In genomic region chr9:60841393-60841792, GRCm38 (mm10) we compare ENCODE assay signal across 11 mouse cellular contexts. TPM values are rescaled to one million over a fixed set of nuclear protein-coding genes. Genes with fewer than 3 reads are reported as not detected.
A peak's percentile ranks its signal among the peaks of the same experiment; 100 is the strongest.
DNase-seq lines count a peak whose midpoint lies in the region; ATAC-seq and TF ChIP-seq lines count a peak whose summit lies in the region.
"Had no signal": no experiment of that assay in that cellular context is flagged by ENCODE, and none has a peak within 500 bp of the region (broad histone marks: within the 10 kb centered on the region; RNA-seq: fewer than 3 reads in every experiment).

No protein-coding gene starts in this region.

- H3K9ac ChIP-seq in heart, embryonic 11.5 days (ENCODE audit: low read depth, low read length): no peak overlapping the region
- H3K9ac ChIP-seq in kidney, postnatal 0 days (ENCODE audit: low read depth, low read length): 0 out of 2 replicates have a peak overlapping the region, but pooled peaks have one; percentile 8
- H3K9ac ChIP-seq in kidney, embryonic 14.5 days (ENCODE audit: low read depth, low read length): no peak overlapping the region
- H3K9ac ChIP-seq in heart, embryonic 15.5 days: no peak overlapping the region
- H3K9ac ChIP-seq: limb, embryonic 15.5 days; lung, embryonic 15.5 days had no signal

- H3K27ac ChIP-seq in heart, embryonic 11.5 days (ENCODE audit: low read depth, low read length): no peak overlapping the region
- H3K27ac ChIP-seq in kidney, postnatal 0 days: peak overlapping the region; percentile 48
- no peak overlapping the region for H3K27ac ChIP-seq in kidney, embryonic 14.5 days (ENCODE audit: low read depth, low read length)
- peak overlapping the region; percentile 52; the same call in 1 of the 2 replicates for H3K27ac ChIP-seq in heart, embryonic 15.5 days
- peak overlapping the region; percentile 17; the same call in 1 of the 2 replicates for H3K27ac ChIP-seq in limb, embryonic 10.5 days
- H3K27ac ChIP-seq: limb, embryonic 15.5 days; lung, embryonic 15.5 days had no signal

- peak; percentile 22 to 53 for DNase-seq in heart, adult 9 months (ENCODE audit: low spot score in 2 of 2)
- peak; percentile 44 for DNase-seq in kidney, postnatal 0 days (ENCODE audit: low spot score)
- peak; percentile 33 for DNase-seq in limb, embryonic 10.5 days (ENCODE audit: low spot score)
- no peak for DNase-seq in natural killer cell, adult 2 months (ENCODE audit: low spot score in 2 of 2)
- DNase-seq: cerebellum, postnatal 36 days; right cerebral cortex, postnatal 14 days had no signal

- ATAC-seq in heart, embryonic 11.5 days (replicated peaks; ENCODE audit: insufficient number of reproducible peaks, low FRiP score, low TSS enrichment): no peak
- no peak for ATAC-seq in kidney, postnatal 0 days (replicated peaks; ENCODE audit: low FRiP score, low read depth)
- ATAC-seq in kidney, embryonic 14.5 days (ENCODE audit: low FRiP score, low TSS enrichment): no peak
- ATAC-seq in heart, embryonic 15.5 days (replicated peaks; ENCODE audit: insufficient number of reproducible peaks, insufficient read depth, low FRiP score, low read depth): no peak

- no peak overlapping the region for H3K4me3 ChIP-seq in heart, embryonic 11.5 days (ENCODE audit: low read depth, low read length)
- H3K4me3 ChIP-seq in kidney, postnatal 0 days (replicated peaks; ENCODE audit: low read depth, low read length): no peak overlapping the region
- no peak overlapping the region for H3K4me3 ChIP-seq in kidney, embryonic 14.5 days (ENCODE audit: low read length)
- no peak overlapping the region for H3K4me3 ChIP-seq in heart, embryonic 15.5 days
- H3K4me3 ChIP-seq in limb, embryonic 10.5 days: no peak overlapping the region
- H3K4me3 ChIP-seq: limb, embryonic 15.5 days; lung, embryonic 15.5 days had no signal

- peaks cover 34% of the 10 kb centered on the region for H3K4me1 ChIP-seq in heart, embryonic 11.5 days (ENCODE audit: control insufficient read depth, insufficient read depth, low read length)
- peaks cover 31% of the 10 kb centered on the region; the same call in 1 of the 2 replicates for H3K4me1 ChIP-seq in kidney, postnatal 0 days (replicated peaks; ENCODE audit: insufficient read depth, low read length)
- peaks cover 35% of the 10 kb centered on the region for H3K4me1 ChIP-seq in kidney, embryonic 14.5 days (ENCODE audit: control insufficient read depth, insufficient read depth, low read length)
- peaks cover 56% of the 10 kb centered on the region for H3K4me1 ChIP-seq in heart, embryonic 15.5 days (replicated peaks)
- peaks cover 44% of the 10 kb centered on the region for H3K4me1 ChIP-seq in limb, embryonic 10.5 days

- TF ChIP-seq CTCF in kidney, postnatal 0 days (IDR thresholded peaks at IDR 0.05; ENCODE audit: low read depth): no peak

- 36% methylated on average over 5 of the region's 5 CpGs for WGBS in heart, embryonic 11.5 days (ENCODE audit: insufficient replicate concordance)
- 28% methylated on average over 5 of the region's 5 CpGs for WGBS in kidney, postnatal 0 days
- WGBS in kidney, embryonic 14.5 days: 21% methylated on average over 5 of the region's 5 CpGs
- 41% methylated on average over 5 of the region's 5 CpGs for WGBS in heart, embryonic 15.5 days
- WGBS in limb, embryonic 10.5 days: 16% methylated on average over 5 of the region's 5 CpGs

- no peak overlapping the region for H3K4me2 ChIP-seq in heart, embryonic 11.5 days
- H3K4me2 ChIP-seq in kidney, postnatal 0 days (ENCODE audit: low read length): 0 out of 2 replicates have a peak overlapping the region, but pooled peaks have one; percentile 18
- no peak overlapping the region for H3K4me2 ChIP-seq in kidney, embryonic 14.5 days (replicated peaks; ENCODE audit: low read depth, low read length)
- no peak overlapping the region for H3K4me2 ChIP-seq in heart, embryonic 15.5 days
- H3K4me2 ChIP-seq: limb, embryonic 15.5 days; lung, embryonic 15.5 days had no signal

- H3K27me3 ChIP-seq in heart, embryonic 11.5 days (ENCODE audit: control insufficient read depth, insufficient read depth, low read length): no peaks in the 10 kb centered on the region
- H3K27me3 ChIP-seq in kidney, postnatal 0 days (ENCODE audit: insufficient read depth, low read length): no peaks in the 10 kb centered on the region
- H3K27me3 ChIP-seq in kidney, embryonic 14.5 days (ENCODE audit: control insufficient read depth, insufficient read depth, low read length): no peaks in the 10 kb centered on the region
- no peaks in the 10 kb centered on the region for H3K27me3 ChIP-seq in heart, embryonic 15.5 days
- no peaks in the 10 kb centered on the region for H3K27me3 ChIP-seq in limb, embryonic 10.5 days (ENCODE audit: low read depth, poor library complexity, severe bottlenecking)
- H3K27me3 ChIP-seq: limb, embryonic 15.5 days; lung, embryonic 15.5 days had no signal

- H3K9me3 ChIP-seq in heart, embryonic 11.5 days (replicated peaks; ENCODE audit: control insufficient read depth, low read length): no peaks in the 10 kb centered on the region
- no peaks in the 10 kb centered on the region for H3K9me3 ChIP-seq in kidney, postnatal 0 days (replicated peaks; ENCODE audit: low read length)
- H3K9me3 ChIP-seq in kidney, embryonic 14.5 days (ENCODE audit: control insufficient read depth, low read length): no peaks in the 10 kb centered on the region
- H3K9me3 ChIP-seq in heart, embryonic 15.5 days (replicated peaks): no peaks in the 10 kb centered on the region
- H3K9me3 ChIP-seq in limb, embryonic 10.5 days (replicated peaks): no peaks in the 10 kb centered on the region
- H3K9me3 ChIP-seq: limb, embryonic 15.5 days; lung, embryonic 15.5 days had no signal

- H3K36me3 ChIP-seq in heart, embryonic 11.5 days (ENCODE audit: control insufficient read depth, insufficient read depth, low read length): no peaks in the 10 kb centered on the region
- H3K36me3 ChIP-seq in kidney, postnatal 0 days (ENCODE audit: insufficient read depth, low read length): no peaks in the 10 kb centered on the region
- no peaks in the 10 kb centered on the region for H3K36me3 ChIP-seq in kidney, embryonic 14.5 days (ENCODE audit: control insufficient read depth, insufficient read depth, low read length)
- no peaks in the 10 kb centered on the region for H3K36me3 ChIP-seq in heart, embryonic 15.5 days
- H3K36me3 ChIP-seq in limb, embryonic 10.5 days: no peaks in the 10 kb centered on the region
- H3K36me3 ChIP-seq: lung, embryonic 15.5 days had no signal

RNA-seq across cellular contexts. Expression of gene Uaca, which starts 47.1 kb away (rescaled TPM):
- 19.2 and 26.8 TPM in 2 replicates for polyA plus RNA-seq in heart, embryonic 11.5 days (2014; fragmentation: Nextera tagmentation; extraction: Ambion mirVana)
- 26.9 and 30.5 TPM in 2 replicates for polyA plus RNA-seq in kidney, postnatal 0 days (2015; fragmentation: Nextera tagmentation; extraction: Ambion mirVana)
- 13.7 and 15.2 TPM in 2 replicates for polyA plus RNA-seq in kidney, embryonic 14.5 days (2014; fragmentation: Nextera tagmentation; extraction: Ambion mirVana)
- 26.0 and 28.8 TPM in 2 replicates for polyA plus RNA-seq in heart, embryonic 15.5 days (2015; fragmentation: Nextera tagmentation; extraction: Ambion mirVana)
- 23.3 and 27.9 TPM in 2 replicates for polyA plus RNA-seq in limb, embryonic 10.5 days (2016; fragmentation: Nextera tagmentation; extraction: Ambion mirVana)

Comparison
In these comparisons a context has a peak if more than half of its experiments do, and no peak if none do; other contexts are left out.
1. H3K27ac ChIP-seq: peak in kidney, postnatal 0 days (single experiment), heart, embryonic 15.5 days (single experiment) and limb, embryonic 10.5 days (single experiment); none in heart, embryonic 11.5 days (single experiment) and kidney, embryonic 14.5 days (single experiment).
2. DNase-seq: peak in heart, adult 9 months (2 of 2), kidney, postnatal 0 days (single experiment) and limb, embryonic 10.5 days (single experiment); none in natural killer cell, adult 2 months (0 of 2).